Comparison of ENCODE assay signal across 7 mouse cellular contexts in genomic region chr11:48798984-48799920, GRCm38 (mm10). TPM values are rescaled to one million over a fixed set of nuclear protein-coding genes. Genes with fewer than 3 reads are reported as not detected.
DNase-seq lines count a peak whose midpoint lies in the region; ATAC-seq and TF ChIP-seq lines count a peak whose summit lies in the region.

No protein-coding gene starts in this region.

- peak overlapping the region; percentile 92 for H3K9ac ChIP-seq in neural tube, embryonic 11.5 days (ENCODE audit: low read length)
- H3K9ac ChIP-seq in intestine, embryonic 16.5 days (ENCODE audit: low read depth, low read length), result peak overlapping the region; percentile 91
- peak overlapping the region; percentile 94 for H3K9ac ChIP-seq in neural tube, embryonic 13.5 days

- DNase-seq in neural tube, embryonic 11.5 days (ENCODE audit: low spot score), result no peak
- DNase-seq in neural tube, embryonic 10.5 days (ENCODE audit: extremely low spot score, low spot score), result no peak
- DNase-seq in yolk sac, embryonic 10.5 days (ENCODE audit: low spot score), result no peak
- no peak for DNase-seq in left cerebral cortex, postnatal 36 days (ENCODE audit: low spot score in 2 of 2)

- no peaks in the 10 kb centered on the region for H3K27me3 ChIP-seq in neural tube, embryonic 11.5 days (ENCODE audit: control insufficient read depth, insufficient read depth, low read length)
- H3K27me3 ChIP-seq in intestine, embryonic 16.5 days (replicated peaks; ENCODE audit: control insufficient read depth, insufficient read depth, low read length), result no peaks in the 10 kb centered on the region
- H3K27me3 ChIP-seq in neural tube, embryonic 13.5 days, result no peaks in the 10 kb centered on the region

- no peaks in the 10 kb centered on the region for H3K9me3 ChIP-seq in neural tube, embryonic 11.5 days (ENCODE audit: control insufficient read depth, low read length)
- H3K9me3 ChIP-seq in intestine, embryonic 16.5 days (ENCODE audit: control insufficient read depth, low read length), result no peaks in the 10 kb centered on the region
- H3K9me3 ChIP-seq in neural tube, embryonic 13.5 days, result no peaks in the 10 kb centered on the region

- peak overlapping the region; percentile 81 for H3K4me2 ChIP-seq in neural tube, embryonic 11.5 days (ENCODE audit: low read depth)
- peak overlapping the region; percentile 77 for H3K4me2 ChIP-seq in intestine, embryonic 16.5 days (ENCODE audit: low read depth, low read length)
- H3K4me2 ChIP-seq in neural tube, embryonic 13.5 days, result peak overlapping the region; percentile 91

- TF ChIP-seq CTCF in embryonic fibroblast, embryonic 13.5 days (IDR thresholded peaks at IDR 0.05; ENCODE audit: borderline replicate concordance, insufficient read depth, low read length), result no peak

- peaks cover 15% of the 10 kb centered on the region for H3K4me1 ChIP-seq in neural tube, embryonic 11.5 days (ENCODE audit: control insufficient read depth, insufficient read depth, low read length)
- no peaks in the 10 kb centered on the region for H3K4me1 ChIP-seq in embryonic fibroblast, embryonic 13.5 days (ENCODE audit: control insufficient read depth, insufficient read depth, low read length)
- H3K4me1 ChIP-seq in intestine, embryonic 16.5 days (ENCODE audit: control insufficient read depth, insufficient read depth, low read length), result peaks cover 26% of the 10 kb centered on the region
- peaks cover 45% of the 10 kb centered on the region for H3K4me1 ChIP-seq in neural tube, embryonic 13.5 days (replicated peaks)

- no peak for ATAC-seq in neural tube, embryonic 11.5 days (ENCODE audit: insufficient read depth, low FRiP score, low TSS enrichment)
- ATAC-seq in intestine, embryonic 16.5 days, result peak; percentile 22
- peak; percentile 20 for ATAC-seq in neural tube, embryonic 13.5 days (ENCODE audit: low read depth)

- intact Hi-C loops in left cerebral cortex, postnatal 36 days (cut with DNase I), result no loop called here

- H3K36me3 ChIP-seq in neural tube, embryonic 11.5 days (ENCODE audit: control insufficient read depth, insufficient read depth, low read length), result peaks cover 14% of the 10 kb centered on the region
- peaks cover 6% of the 10 kb centered on the region; the same call in 1 of the 2 replicates for H3K36me3 ChIP-seq in intestine, embryonic 16.5 days (ENCODE audit: control insufficient read depth, insufficient read depth, low read length)
- peaks cover 28% of the 10 kb centered on the region for H3K36me3 ChIP-seq in neural tube, embryonic 13.5 days

- TF ChIP-seq POLR2A in embryonic fibroblast, embryonic 13.5 days (IDR thresholded peaks at IDR 0.05; ENCODE audit: low read depth, low read length), result peak; percentile 16; the same call in 1 of the 2 replicates

- peak overlapping the region; percentile 86 for H3K4me3 ChIP-seq in neural tube, embryonic 11.5 days (ENCODE audit: low read depth, low read length)
- H3K4me3 ChIP-seq in embryonic fibroblast, embryonic 13.5 days (ENCODE audit: insufficient read depth, low read length), result peak overlapping the region; percentile 99
- peak overlapping the region; percentile 88 for H3K4me3 ChIP-seq in intestine, embryonic 16.5 days (ENCODE audit: low read length)
- H3K4me3 ChIP-seq in neural tube, embryonic 13.5 days, result peak overlapping the region; percentile 92

- H3K27ac ChIP-seq in neural tube, embryonic 11.5 days (ENCODE audit: low read depth, low read length), result peak overlapping the region; percentile 81
- peak overlapping the region; percentile 100 for H3K27ac ChIP-seq in embryonic fibroblast, embryonic 13.5 days (ENCODE audit: insufficient read depth, low read length)
- peak overlapping the region; percentile 99 for H3K27ac ChIP-seq in intestine, embryonic 16.5 days (ENCODE audit: low read length)
- peak overlapping the region; percentile 91 for H3K27ac ChIP-seq in neural tube, embryonic 13.5 days (replicated peaks)

- 11% methylated on average over 18 of the region's 18 CpGs for WGBS in neural tube, embryonic 11.5 days
- WGBS in intestine, embryonic 16.5 days, result 6% methylated on average over 18 of the region's 18 CpGs
- 8% methylated on average over 18 of the region's 18 CpGs for WGBS in neural tube, embryonic 13.5 days

RNA-seq across cellular contexts. Expression of gene Rack1, which starts 0.9 kb away (rescaled TPM):
- 652 and 656 TPM in 2 replicates for polyA plus RNA-seq in neural tube, embryonic 11.5 days (2014; fragmentation: Nextera tagmentation; extraction: Ambion mirVana)
- polyA plus RNA-seq in embryonic fibroblast, embryonic 13.5 days (2011; ENCODE audit: insufficient read length, low read depth, missing spikeins), result 1,745 and 1,759 TPM in 2 replicates
- polyA plus RNA-seq in intestine, embryonic 16.5 days (2015; fragmentation: Nextera tagmentation; extraction: Ambion mirVana), result 713 and 755 TPM in 2 replicates
- 411 and 432 TPM in 2 replicates for polyA plus RNA-seq in neural tube, embryonic 13.5 days (2015; fragmentation: Nextera tagmentation; extraction: Ambion mirVana)
- 100 to 1,000 TPM; 215 to 226 TPM for total RNA-seq in left cerebral cortex, postnatal 36 days (2021)

RNA-seq across cellular contexts. Expression of gene Trim41, which starts 17.9 kb away (rescaled TPM):
- polyA plus RNA-seq in neural tube, embryonic 11.5 days (2014; fragmentation: Nextera tagmentation; extraction: Ambion mirVana), result 3.6 and 4.2 TPM in 2 replicates
- 27.2 and 40.7 TPM in 2 replicates for polyA plus RNA-seq in embryonic fibroblast, embryonic 13.5 days (2011; ENCODE audit: insufficient read length, low read depth, missing spikeins)
- 4.1 and 5.9 TPM in 2 replicates for polyA plus RNA-seq in intestine, embryonic 16.5 days (2015; fragmentation: Nextera tagmentation; extraction: Ambion mirVana)
- 6.2 and 6.9 TPM in 2 replicates for polyA plus RNA-seq in neural tube, embryonic 13.5 days (2015; fragmentation: Nextera tagmentation; extraction: Ambion mirVana)
- 10 to 100 TPM; 61.2 to 62.1 TPM for total RNA-seq in left cerebral cortex, postnatal 36 days (2021)

RNA-seq across cellular contexts. Expression of gene Trim7, which starts 26.7 kb away (rescaled TPM):
- 0.51 and 0.97 TPM in 2 replicates for polyA plus RNA-seq in neural tube, embryonic 11.5 days (2014; fragmentation: Nextera tagmentation; extraction: Ambion mirVana)
- 16.0 and 19.1 TPM in 2 replicates for polyA plus RNA-seq in embryonic fibroblast, embryonic 13.5 days (2011; ENCODE audit: insufficient read length, low read depth, missing spikeins)
- 0.78 and 1.2 TPM in 2 replicates for polyA plus RNA-seq in intestine, embryonic 16.5 days (2015; fragmentation: Nextera tagmentation; extraction: Ambion mirVana)
- 1.2 TPM in 2 replicates for polyA plus RNA-seq in neural tube, embryonic 13.5 days (2015; fragmentation: Nextera tagmentation; extraction: Ambion mirVana)
- 1 to 10 TPM; 2.5 to 3.0 TPM for total RNA-seq in left cerebral cortex, postnatal 36 days (2021)

RNA-seq across cellular contexts. Expression of gene Gm12184, which starts 27.2 kb away (rescaled TPM):
- polyA plus RNA-seq in neural tube, embryonic 11.5 days (2014; fragmentation: Nextera tagmentation; extraction: Ambion mirVana), result 10.9 and 18.2 TPM in 2 replicates
- polyA plus RNA-seq in embryonic fibroblast, embryonic 13.5 days (2011; ENCODE audit: insufficient read length, low read depth, missing spikeins), result 40.5 and 61.2 TPM in 2 replicates
- 1.3 and 1.4 TPM in 2 replicates for polyA plus RNA-seq in intestine, embryonic 16.5 days (2015; fragmentation: Nextera tagmentation; extraction: Ambion mirVana)
- 3.2 and 4.3 TPM in 2 replicates for polyA plus RNA-seq in neural tube, embryonic 13.5 days (2015; fragmentation: Nextera tagmentation; extraction: Ambion mirVana)
- total RNA-seq in left cerebral cortex, postnatal 36 days (2021), result 1 to 10 TPM; 1.3 to 3.0 TPM
